Mouse (Mus musculus): ENCODE results near the gene Armcx4.
"Not testable (repeated sequence)": the region's sequence is repeated elsewhere in the genome, so short reads cannot be mapped to it uniquely, and the experiment has no call there.

The Armcx4 gene

GRCm38 (mm10) chrX:134686267-134686666 is at the start of gene Armcx4:
Armcx4 (plus strand) TSS chrX:134686519.
- peak; percentile 87 for DNase-seq (ENCODE audit: inconsistent ontology term)

DNA sequence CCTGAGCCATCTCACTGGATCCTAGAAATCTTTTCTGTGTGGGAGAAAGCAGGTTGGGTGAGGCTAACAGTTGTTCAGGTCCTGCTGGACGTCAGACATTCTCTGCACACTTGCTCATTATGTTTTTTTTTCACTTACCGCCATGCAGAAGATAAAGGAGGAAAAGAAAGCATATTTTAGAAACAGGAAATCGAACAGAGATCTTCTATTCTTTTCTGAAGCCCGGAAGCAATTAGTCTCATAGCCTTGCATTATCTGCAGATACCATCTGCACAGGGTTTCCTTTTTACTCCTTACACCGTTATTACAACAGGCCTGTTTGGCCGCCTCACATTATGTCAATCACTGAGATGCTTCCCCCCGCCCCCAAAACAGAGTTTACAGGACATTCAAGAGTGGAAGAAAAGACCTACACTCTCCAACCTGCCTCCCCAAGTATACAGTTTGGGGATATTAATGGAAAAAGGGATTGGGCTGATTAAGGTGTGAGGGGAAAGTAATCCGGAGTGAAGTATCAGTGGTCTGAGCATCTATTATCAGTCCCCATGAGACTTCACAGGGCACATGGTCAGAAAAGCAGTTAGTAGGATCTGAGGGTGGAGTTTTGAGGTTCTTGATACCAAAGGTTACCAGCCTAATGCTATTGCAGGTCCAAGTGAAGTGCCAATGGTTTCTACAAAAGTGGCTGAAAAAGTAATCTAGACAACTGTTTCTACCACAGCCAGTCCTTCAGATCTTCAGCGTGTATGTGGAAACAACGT is 45.1 kb upstream of the Armcx4 start:
- no peak for DNase-seq (ENCODE audit: inconsistent ontology term)

- no peak for DNase-seq (ENCODE audit: inconsistent ontology term)
These were observed 40.0 kb upstream of the Armcx4 start for GRCm38 (mm10) chrX:134646338-134646737.

DNA sequence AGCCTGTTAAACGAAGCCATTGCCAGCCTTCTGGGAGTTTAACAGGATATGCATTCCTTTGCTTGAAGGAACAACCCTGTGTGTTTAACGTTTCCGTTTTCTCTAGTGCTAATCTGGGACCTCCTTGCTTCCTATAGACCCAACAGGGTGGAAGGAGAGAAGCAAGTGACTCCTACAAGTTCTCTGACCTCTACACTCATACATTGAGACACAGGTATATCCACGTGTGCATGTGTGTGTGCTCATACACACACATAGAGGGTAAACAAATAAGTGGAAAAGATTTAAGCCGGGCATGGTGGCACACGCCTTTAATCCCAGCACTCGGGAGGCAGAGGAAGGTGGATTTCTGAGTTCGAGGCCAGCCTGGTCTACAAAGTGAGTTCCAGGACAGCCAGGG is 38.9 kb upstream of the Armcx4 start:
- DNase-seq (ENCODE audit: inconsistent ontology term), result no peak

DNA sequence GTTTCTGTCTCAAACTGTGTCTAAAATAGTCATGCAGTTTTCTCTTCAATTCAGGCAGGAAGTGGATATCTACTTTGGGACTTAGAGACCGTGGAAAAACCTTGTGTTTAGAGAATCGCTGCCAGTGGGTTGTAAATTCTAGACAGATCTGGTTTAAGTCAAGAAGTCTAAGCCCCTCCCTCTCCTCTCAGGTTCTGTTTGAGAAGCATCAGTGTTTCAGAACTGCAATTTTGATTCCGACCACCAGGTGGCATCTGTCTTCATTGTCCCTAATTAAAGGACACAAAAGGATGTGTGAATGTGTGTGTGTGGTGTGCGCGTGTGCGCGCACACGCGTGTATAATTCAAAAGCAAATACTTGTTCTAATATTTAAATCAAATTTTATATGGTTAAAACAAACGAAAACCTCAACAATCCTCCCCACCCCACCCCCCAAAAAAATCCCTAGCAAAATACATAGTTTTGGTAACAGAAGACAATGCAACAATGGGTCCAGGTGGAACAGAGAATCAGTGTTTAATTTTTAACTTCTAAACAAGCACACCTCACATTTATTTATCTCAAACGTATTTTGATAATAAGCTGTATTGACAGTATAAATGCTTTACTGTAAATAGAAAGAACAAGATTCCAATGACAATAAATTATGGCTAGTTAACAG is 38.2 kb upstream of the Armcx4 start:
- peak; percentile 58 for DNase-seq (ENCODE audit: inconsistent ontology term)

DNA sequence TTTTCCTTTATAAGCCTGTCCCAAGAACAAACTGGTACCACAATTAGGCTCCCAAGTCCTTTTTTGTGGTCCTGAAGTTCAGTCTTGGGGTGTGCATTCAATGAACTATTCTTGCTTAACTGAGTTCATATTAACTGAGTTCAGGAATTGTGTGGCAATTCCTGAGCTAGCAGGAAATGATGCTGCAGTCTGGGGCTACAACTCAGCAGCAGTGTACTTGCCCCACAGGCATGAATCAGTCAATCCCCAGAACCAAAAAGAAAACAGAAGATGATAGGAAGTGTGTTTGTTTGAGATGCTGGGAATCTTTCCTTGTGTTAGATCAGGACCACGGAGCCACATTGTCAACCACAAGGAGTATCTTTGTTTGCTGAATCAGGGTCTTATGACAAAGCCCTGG is 34.3 kb upstream of the Armcx4 start:
- DNase-seq (ENCODE audit: inconsistent ontology term), result no peak

GRCm38 (mm10) chrX:134661586-134661985 is 24.7 kb upstream of the Armcx4 start:
- no peak for DNase-seq (ENCODE audit: inconsistent ontology term)

- DNase-seq (ENCODE audit: inconsistent ontology term), result no peak
These were observed 11.3 kb upstream of the Armcx4 start for GRCm38 (mm10) chrX:134675022-134675421.

GRCm38 (mm10) chrX:134675959-134676358 is 10.4 kb upstream of the Armcx4 start:
- no peak for DNase-seq (ENCODE audit: inconsistent ontology term)

DNA sequence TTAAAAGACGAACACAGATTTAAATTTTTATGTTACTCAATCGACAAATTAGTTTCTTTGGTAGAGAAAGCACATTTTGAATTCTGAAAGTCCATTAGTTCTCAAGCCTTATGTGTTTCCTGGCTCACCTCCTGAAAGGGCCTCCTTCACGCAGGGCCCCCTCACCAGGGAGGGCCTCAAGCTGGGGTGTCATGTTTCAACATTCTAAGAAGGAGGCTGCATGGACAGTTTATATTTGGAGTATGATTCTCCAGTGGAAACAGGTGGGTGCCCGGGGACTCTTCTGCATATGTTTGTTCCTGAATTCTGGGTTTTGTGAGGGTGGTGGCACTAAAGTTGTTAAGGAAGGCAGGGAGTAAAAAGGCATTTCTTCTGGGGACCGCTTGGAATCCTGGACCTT is 1.4 kb upstream of the Armcx4 start:
- DNase-seq (ENCODE audit: inconsistent ontology term), result no peak

DNA sequence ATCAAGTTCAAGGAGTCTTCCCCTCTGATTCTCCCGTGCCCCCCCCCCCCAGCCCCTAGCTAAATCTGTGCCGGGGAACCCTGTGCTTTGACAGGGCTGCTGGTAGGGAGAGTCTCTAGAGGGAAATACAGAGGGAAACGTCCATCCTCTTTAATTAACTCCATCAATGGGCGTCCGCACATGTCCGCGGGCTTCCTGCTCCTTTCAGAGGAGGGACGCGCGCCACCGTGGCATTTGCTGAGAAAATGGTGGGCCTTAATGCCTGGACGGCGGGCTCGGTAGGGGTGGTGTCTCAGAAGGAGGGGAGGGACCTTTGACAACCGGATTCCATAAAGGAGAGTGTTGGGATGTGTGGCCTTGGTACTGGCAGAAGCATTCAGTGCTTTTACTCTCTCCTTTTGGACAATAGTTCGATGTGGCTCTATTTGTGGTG is 436 bp downstream of the Armcx4 start:
- peak; percentile 62 for DNase-seq (ENCODE audit: inconsistent ontology term)

- DNase-seq (ENCODE audit: inconsistent ontology term), result no peak
These were observed 3.4 kb downstream of the Armcx4 start for GRCm38 (mm10) chrX:134689676-134690075.

DNA sequence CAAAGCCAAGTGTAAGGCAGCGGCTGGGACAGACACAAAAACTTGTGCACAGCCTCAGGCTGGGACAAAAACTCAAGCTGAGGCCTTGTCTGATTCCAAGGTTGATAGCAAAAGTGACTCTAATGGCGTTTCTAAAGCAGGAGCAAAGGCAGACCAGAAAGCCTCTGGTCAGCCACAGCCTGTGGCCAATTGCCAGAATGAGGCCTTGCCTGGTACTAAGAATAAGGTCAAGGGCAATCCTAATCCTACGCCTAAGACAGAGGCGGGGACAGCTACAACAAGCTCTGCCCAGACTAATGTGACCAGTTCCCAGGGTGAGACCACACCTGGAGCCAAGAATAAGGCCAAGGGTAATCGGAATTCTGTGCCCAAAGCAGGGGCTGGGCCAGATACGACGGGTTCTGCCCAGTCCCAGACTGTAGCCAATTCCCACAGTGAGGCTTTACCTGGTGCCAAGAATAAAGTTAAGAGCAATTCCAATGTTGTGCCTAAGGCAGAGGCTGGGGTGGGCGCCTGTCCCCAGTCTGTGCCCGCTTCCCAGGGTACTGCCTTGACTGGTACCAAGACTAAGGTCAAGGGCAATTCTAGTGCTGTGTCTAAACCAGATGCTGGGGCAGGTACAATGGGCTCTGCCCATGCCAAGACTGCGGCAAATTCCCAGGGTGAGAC is 4.7 kb downstream of the Armcx4 start:
- no peak for DNase-seq (ENCODE audit: inconsistent ontology term)

DNA sequence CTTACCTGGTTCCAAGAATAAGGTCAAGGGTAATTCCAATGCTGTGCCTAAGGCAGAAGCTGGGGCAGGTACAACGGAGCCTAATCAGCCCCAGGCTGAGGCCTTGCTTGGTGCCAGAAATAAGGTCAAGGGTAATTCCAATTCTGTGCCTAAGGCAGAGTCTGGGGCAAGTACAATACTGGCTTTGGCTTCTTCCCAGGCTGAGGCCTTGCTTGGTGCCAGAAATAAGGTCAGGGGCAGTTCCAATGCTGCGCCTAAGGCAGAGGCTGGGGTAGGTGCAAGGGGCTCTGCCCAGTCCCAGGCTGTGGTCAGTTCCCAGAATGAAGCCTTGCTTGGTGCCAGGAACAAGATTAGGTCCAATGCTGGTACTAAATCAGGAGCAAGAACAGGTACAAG is 5.2 kb downstream of the Armcx4 start:
- no peak for DNase-seq (ENCODE audit: inconsistent ontology term)

DNA sequence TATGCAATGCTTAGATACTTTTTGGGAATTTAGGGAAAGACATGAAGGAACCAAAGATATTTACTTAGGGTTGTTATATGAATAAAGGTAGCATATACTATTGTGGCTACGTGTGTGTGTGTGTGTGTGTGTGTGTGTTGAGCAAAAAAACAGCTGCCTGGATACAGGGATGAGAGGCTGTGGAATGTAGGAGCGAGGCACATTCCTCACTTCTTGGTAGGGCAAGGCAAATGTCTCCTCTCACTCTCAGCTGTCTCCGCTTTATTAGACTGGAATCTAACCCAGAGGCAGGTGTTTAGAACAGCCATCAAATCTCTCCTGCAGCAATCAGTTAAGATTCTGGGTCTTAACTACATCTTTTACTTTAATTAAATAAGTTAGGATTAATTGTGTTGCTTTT is 30.5 kb downstream of the Armcx4 start:
- DNase-seq (ENCODE audit: inconsistent ontology term), result no peak

DNA sequence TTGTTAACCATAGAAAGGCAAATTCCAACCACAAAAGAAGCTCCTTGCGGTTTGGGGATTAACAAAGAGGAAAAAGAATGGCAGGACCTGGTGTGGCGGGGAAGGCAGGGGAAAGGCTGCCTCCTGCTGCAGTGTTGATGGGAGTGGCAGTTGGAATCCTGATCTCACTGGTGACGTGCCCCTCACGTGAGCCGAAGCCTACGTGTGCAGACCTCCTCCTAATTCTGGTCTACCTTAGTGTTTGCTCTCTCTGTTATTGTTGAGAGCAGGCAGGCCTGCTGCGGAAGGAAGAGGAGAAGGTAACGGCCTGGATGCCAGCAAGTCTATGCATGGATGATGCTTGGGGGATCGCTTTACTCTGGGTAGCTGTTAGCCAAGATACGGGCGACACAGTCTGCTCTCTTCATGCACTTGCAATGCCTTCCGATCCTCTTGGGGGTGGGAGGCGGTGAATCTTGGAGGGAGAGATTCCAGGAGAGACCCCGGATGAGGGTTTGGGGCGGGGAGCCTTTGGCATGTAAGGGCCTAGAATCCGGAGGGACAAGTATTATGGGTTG is 31.5 kb downstream of the Armcx4 start, which contains the start of gene Armcx1:
Gene Armcx1, plus strand, starts transcription at position 212 of the 557 bp plus-strand sequence.
- peak; percentile 65 for DNase-seq (ENCODE audit: inconsistent ontology term)

DNA sequence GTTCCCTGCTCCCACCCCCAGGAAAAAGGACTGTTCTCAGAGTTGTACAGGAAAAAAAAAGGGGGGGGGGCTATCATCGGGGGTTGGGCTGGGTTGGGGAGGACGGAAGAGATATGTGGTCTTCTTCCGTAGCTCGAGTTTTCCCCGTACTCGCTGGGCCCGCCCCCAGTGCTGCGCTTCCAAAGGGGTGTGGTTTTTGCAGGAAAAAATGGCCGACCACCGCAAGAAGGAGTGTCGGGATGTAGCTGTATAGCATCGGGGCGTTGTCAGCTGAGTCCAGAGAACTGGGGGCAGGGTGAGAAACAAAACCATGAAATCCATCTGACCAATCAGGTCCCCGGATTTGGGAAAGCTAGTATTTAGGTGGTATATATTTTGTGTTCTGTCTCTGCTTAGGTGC is 32.2 kb downstream of the Armcx4 start:
- peak; percentile 69 for DNase-seq (ENCODE audit: inconsistent ontology term)

- DNase-seq (ENCODE audit: inconsistent ontology term), result not testable (repeated sequence)
These were observed 37.4 kb downstream of the Armcx4 start for GRCm38 (mm10) chrX:134723762-134724161.

- DNase-seq (ENCODE audit: inconsistent ontology term), result no peak
These were observed 43.5 kb downstream of the Armcx4 start for GRCm38 (mm10) chrX:134729778-134730177.

- DNase-seq (ENCODE audit: inconsistent ontology term), result no peak
These were observed 51.5 kb downstream of the Armcx4 start for GRCm38 (mm10) chrX:134737796-134738195.

DNA sequence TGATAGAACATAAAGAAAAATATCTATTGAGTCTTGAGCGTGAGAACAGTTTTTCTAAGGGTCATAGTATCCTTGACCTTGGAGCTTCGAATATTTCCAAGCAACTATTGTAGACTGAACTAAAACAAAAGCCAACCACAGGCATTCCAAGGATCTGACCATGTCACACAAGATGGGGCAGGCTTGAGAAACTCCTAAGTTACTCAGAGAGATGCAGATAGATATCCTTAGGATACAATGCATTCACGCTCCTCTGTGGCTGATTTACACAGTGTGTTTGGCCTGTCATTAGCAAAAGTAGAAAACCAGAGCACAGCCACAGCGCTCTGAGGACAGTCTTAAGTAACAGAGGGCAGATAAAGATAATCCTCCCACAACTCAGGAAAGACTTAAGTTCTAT is 52.8 kb downstream of the Armcx4 start:
- no peak for DNase-seq (ENCODE audit: inconsistent ontology term)

GRCm38 (mm10) chrX:134741862-134742261 is 55.5 kb downstream of the Armcx4 start:
- no peak for DNase-seq (ENCODE audit: inconsistent ontology term)
